Mouse (Mus musculus) activated CD4-positive, CD25-positive, alpha-beta regulatory T cell, adult 4 months (primary cell): ENCODE results near the gene Ampd2. TPM values are rescaled to one million over a fixed set of nuclear protein-coding genes. Genes with fewer than 3 reads are reported as not detected.

ENCODE experiments used
- ATAC-seq: one replicate; pipeline ENCODE4 v1.8.0; 2017
- polyA plus RNA-seq, 2 experiments: library from polyadenylated mRNA; unstranded; fragments of 100-300 nt; shearing (Covaris generic); gene quantifications; one replicate each; pipeline ENCODE4 v1.2.1; 2017

The Ampd2 gene
- polyA plus RNA-seq, 2 experiments from 2014 or later = 13.6 to 21.6 TPM

DNA sequence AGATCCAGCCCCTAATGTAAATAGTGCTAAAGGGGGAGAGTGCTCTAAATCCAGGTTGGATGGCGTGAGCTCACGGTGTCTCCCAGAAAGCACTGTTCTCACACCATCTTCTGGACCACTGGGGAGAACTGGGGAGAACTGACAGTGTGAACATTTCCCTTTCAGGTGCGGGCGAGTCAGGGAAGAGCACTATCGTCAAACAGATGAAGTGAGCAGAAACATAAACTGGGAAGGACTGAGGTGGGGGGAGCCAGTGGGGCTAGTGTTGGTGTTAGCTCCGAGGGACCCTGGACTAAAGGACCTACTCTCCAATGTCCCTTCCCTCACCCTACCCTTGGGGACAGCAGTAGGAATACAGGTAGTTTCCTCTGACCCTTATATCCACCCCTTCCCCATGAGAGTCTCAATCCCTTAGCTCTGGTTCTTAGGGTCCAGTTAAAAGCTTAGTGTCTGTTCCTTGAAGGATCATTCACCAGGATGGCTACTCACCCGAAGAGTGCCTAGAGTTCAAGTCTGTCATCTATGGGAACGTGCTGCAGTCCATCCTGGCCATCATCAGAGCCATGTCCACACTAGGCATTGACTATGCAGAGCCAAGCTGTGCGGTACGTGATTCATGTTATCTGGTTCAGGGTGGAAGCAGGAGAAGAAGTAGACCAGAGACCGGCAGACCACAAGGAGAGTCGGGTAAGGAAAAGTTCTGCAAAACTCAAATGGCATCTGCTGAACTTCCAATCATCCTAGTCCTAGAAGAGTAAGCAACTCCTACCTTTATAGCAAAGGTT is 8.7 kb upstream of the Ampd2 start:
- no peak for ATAC-seq

DNA sequence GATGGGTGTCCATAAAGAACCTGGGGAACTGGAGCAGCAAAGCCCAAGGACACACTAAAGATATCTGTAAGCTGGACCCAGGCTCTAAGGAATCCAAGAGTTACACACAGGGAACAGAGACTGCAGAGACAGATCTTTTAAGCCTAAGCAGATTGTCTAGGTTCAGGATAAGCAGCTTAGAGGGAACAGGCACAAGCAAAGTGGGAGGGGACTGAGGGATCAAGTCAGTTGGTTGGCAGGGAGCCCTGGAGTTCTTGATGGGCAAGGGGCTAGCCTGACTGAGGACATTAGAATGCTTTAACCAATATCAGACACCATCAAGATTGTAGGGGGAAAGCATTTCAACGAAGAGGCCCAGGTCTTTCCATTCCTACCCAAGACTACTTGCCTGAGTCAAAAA is 7.7 kb upstream of the Ampd2 start:
- ATAC-seq = no peak

DNA sequence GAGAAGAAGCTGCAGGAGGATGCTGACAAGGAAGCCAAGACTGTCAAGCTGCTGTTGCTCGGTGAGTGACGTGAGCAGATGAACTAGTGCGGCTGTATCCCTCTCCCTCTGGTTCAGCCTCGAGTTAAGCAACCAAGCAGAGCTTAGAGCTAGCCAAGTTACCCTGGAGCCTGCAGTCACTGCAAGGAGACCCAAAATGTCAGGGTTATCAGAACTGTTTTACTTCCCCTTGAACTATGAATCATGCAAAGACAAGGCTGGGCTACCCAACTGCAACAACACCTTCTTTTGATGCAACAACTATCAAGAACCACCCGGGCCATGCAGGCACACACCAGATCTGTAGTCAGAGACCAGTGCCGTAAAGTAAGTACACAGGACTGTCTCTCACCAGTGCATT is 6.9 kb upstream of the Ampd2 start:
- no peak for ATAC-seq

DNA sequence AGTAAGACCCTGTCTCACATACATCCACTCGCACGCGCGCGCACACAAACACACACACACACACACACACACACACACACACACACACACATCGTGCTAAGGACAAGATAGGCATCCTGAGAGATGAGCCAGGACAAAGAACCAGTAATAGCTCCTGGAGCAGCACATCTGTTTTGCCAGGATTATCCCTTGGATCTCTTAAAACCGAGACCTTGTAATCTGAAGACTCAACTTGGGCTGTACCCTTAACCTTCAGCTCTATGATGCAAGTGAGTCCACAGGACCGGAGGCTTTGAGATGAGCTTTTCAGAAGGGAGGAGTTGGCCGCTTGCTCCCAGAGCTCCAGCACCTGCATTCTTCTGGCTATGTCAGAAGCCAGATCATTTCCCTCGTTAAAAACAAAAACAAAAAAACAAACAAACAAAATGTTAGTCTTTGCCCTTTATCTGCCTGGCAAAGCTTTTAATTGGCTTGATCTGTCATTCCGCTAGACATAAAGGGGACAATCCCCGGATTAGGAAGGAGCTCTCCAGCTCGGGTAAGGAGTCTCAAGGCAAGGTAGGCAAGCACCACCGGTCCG is 6.2 kb upstream of the Ampd2 start, which contains the start of gene Gnat2:
TSS of gene Gnat2 (plus strand) at position 254 of the 580 bp plus-strand sequence.
- ATAC-seq = no peak

DNA sequence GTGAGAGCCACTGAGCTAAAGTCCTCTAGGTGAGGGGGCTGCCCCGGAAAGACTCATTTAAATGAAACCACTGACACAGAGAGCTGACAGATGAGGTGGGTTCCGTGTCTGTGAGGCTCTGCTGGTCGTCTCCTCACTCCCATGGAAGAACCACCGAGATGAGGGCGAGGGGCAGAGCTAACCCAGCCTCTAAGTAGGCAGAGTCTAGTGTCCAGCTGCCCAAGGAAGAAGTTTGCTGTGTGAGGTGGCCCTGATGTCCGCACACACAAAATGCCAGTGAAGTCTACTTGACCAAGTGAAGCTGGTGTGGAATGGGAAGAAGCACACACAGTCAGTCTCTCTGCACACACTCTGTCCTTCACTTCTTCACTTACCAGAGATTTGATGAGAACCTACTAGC is 5.6 kb upstream of the Ampd2 start:
- ATAC-seq = no peak

DNA sequence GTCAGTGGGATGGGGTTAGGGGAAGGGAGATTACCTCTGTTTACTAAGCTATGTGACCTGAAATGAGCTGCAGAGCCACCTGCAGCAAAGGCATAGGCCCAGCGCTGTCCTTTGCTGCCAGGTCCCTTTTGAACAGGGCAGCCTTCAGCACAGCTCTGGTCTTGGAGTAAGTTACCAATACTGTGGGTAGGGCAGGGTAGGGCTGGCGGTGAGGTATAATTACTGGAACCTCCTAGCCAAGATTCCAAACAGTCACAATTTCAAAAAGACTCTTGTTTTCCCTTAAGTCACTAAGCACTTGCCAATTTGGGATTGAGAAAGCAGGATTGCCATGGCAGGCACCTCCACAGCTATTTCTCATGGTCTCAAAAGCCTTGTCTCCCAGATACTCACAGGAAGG is 4.1 kb upstream of the Ampd2 start:
- no peak for ATAC-seq

DNA sequence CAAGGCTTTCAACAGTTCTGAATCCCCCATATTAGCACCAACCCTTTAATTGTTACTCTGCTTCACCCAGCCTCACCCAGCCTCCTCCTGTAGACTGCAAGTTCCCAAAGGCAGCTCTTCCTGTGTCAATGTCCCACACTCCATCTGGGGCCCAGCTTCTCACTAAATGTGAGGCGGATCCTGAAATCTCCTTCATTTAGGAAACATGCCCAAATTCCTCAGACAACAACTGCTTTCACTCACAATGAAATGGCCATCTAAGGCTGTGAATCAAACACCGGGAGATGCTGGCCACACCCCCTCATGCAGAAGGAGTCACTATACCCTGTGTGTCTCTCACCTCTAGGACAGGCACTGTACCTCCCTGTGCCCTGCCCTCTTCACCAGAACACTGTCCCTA is 3.5 kb upstream of the Ampd2 start:
- ATAC-seq = no peak

DNA sequence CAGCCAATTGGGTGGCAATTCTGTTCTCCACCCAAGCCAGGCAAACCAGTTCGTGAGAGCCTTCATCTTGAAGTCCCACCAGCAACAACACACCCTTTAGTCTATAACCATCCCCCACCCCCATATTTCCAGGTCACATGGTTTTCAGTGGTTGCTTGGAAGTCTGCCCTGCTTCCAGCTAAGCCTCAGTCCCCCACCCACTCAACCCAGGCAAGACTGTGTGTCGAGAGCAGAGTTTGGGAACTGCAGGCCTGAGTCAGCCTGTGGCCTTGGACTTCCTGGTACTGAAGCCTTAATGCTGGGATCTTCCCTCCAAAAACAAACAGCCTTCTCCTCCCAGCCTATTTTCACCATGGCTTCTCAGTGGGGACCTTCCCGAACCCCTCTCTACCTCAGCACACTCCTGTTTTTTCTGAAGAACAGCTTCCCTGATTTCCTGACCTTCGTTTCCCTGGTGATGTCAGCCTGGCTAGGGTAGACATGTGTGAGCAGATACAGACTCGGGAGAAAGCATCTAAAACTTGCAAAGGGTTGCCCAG is 2.5 kb upstream of the Ampd2 start:
- no peak for ATAC-seq

DNA sequence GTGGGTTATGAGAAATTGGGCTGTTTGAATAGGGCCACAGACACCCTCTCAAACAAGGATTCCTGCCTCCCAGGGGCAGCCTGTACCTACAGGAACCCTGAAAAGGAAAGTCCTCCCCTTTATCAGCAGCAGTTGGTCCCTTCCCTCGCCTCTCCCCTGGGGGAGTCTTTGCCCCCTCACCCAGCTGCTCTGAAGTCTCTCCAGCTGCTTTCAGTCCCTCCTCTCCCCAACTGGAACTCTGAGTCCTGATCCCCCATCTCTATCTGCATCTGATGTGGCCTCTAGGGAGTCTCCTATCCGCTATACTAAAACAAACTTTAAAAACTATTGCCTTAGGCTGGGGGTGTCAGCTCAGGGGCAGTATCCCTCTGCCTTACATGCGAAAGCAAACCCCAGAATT is 878 bp upstream of the Ampd2 start:
- ATAC-seq = no peak

DNA sequence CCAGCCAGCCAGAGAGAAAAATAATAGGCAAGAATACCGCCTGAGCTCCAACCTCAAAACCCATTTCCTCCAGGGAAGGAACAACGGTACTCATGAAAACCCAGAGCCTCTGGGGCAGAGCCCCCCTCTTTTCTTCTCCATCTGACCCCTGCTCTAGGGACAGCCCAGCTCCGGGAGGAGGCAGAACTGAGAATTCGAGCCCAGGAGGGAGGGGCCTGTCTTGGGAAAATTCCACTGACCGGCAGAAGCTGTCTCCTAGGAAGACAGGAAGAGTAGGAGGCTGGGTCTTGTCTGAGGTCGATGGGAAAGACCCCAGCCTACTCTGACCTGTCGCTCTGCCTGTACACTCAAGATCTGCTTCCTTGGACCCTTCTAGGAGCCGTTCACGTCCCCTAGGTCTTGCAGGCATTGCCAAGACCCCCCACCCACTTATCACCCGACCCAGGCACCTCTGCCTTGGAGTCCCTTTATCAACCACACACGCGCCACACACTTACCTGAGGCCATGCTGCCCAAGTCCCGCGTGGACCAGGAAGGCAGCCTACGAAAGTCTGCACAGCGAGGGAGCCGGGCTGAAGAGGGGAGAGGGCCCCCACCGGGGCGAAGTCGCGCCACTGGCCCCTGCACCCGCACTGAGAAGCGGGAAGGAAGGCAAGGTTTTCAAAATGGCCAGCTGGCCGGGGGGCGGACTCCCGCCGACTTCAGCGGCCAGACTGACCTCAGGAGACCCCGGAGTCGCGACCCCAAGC is 556 bp downstream of the Ampd2 start:
- ATAC-seq = no peak

DNA sequence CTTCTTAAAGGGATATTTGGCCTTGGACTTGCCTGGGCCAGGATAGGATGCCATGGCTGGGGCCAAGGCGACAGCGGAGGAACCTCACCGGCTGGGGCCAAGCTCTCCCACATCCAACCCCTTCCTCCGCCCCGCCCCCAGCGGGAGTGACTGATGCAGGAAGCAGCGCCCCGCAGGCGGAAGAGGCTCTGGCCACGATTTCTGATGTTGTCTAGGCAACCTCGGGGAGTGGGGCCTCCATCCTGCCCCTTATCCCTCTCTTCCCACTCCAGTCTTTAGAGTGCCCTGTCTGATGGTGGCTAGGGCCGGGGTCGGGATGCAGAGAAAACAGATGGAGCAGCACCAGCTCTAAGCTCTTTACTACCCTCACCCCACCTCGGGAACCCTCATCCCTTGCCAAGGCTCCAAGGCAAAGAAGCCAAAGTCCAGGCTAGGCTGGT is 1.1 kb downstream of the Ampd2 start:
- peak; percentile 94 for ATAC-seq

DNA sequence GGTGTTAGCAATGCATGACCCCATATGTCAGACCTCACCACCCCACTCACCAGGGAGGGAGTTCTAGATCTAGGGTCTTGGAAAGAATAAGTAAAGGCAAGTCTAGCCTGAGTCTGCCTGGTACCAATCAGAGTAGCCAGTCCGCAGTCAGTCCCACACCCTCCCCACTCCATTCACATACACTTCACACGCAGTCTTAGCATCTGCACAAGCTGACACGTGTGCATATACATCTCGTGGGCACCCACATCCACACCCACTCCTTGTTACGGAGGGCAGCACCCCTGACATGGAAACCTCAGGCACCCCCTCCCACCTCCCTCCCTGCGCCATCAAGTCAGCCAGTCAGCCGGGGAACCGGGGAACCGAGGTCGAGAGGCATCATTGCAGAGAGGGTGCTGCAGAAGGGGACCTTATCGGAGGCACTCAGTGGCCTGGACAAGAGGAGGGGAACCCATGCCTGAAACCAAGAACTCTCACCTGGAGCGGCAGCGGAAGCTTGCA is 1.6 kb downstream of the Ampd2 start:
- ATAC-seq = peak; percentile 21

DNA sequence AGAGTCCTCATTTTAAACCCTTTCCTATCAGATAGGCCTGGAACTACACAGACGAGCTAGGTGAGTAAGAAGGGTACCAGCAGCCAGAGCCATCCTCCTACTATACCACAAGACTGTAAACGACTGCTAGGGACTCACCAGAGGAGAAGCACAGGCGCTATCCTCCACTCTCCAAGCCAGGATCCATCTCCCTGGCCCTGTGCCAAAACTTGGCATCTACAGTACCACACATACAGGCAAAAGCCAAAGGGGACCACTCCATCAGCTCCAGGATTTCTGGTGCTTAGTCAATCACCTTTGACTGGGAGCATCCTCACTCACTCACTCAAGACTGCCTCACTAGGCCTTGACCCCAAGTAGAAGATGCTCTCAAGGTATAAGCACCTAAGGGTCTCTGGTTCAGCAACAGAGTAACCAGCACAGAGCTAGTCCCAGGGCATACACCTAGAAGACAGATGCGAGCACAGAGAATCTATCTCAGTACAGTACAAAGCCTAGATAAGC is 2.5 kb downstream of the Ampd2 start:
- no peak for ATAC-seq

DNA sequence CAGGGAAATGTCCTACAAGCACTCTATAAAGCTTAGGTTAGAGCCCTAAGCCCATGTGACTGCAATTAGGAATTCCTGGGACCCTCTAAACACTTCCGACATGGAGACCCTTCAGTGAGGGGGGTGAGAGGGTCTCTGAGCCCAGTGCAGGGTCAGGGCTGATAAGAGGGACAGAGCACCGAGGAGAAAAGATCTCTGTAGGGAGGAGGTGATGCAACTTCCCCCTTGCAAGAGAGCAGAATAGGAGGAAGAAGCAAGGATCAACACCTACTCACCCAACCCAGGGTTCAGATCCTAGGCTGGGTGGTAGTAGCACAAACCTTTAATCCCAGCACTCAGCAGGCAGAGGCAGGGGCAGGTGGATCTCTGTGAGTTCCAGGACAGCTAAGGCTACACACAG is 3.3 kb downstream of the Ampd2 start:
- no peak for ATAC-seq

DNA sequence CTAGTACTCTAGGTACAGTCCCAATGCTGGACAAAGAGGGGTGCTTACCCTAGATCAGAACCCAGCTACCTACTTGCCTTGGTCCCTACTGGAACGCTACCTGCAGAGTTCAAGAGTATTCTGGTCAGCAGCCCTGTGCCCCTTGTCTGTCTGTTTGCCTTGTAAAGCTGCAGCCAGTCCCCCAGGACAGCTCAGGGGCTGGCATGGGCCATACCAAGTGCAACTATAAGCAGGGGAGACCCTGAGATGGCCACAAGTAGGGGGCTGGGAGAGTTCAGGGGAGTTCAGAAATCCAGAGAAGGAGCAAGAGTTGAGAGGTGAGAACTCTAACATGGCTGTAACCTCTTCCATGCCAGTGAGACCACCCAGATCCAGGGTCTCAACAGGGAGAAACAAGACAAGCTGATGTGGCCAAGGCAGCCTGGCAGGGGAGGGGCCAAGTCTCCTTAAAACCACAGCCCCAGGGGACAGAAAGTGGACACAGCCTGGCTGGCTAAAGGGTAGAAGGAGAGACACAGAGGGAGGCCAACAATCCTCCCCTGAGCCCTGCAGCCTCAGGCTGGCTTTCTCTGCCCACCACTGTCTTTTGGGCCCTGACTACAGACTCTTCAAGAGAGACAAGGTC is 4.1 kb downstream of the Ampd2 start:
- ATAC-seq = no peak

DNA sequence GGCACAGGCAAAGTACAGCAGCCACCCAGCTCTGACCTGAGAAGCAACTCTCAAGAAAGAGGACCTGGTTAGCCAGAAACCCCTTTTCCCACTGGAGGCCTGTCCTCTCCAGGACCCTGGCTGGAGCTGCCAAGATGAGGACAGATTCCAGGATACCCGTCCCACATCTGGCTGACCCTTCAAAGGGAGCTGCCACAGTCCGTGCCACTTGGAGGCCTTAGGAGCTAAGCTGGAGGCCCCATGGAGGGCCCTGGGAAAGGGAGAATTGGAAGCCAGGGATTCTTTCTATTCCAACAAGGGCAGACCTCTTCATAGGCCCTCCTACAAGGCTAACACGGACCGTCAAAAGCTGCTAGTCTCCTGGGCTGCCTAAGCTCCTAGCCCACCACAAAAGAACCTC is 4.8 kb downstream of the Ampd2 start:
- ATAC-seq = no peak

DNA sequence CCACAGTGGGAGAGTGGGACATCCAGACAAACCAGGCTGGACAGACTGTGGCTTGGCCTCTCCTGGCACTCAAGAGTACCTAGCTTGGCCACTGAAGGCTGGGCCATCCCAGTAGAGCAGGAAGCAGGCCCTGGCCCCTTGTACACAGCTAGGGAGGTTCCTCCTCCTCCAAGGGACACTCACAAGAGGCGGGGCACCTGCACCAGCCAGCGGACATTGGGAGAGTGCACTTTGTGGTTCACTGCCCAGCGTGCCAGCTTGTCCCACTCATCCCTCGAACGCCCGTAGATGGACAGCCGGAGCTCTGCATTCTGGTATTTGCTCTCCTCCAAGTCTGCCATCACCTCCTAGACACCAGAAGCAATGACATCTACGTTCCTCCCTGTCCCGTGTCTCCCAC is 9.6 kb downstream of the Ampd2 start:
- ATAC-seq = no peak

DNA sequence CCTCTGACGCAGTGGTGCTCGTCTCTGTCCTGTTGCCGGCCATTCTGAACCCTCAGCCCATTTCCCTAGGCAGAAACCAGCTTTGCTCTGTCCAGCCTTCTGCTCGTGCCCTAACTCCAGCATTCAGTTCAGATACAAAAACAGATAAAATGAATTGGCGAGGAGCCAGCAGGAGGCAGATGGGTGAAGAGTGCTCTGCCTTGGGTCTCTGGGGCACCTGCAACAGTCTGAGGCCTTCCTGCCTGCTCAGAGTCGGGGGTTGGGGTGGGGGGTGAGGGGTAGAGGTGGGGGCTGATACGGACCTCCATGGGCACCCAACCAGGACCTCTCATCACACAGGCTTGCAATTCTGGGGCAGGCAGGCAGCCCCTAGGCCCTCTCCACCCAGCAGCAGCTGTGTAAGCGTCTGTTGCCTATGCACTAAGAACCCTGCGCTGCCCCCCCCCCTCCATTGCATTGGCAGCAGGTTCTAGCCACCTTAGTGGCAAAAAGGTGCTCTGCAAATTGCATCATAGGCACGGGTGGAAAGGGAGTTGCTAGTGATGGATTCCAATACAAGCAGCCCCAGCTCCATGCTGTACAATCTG is 13.4 kb downstream of the Ampd2 start:
- ATAC-seq = no peak

DNA sequence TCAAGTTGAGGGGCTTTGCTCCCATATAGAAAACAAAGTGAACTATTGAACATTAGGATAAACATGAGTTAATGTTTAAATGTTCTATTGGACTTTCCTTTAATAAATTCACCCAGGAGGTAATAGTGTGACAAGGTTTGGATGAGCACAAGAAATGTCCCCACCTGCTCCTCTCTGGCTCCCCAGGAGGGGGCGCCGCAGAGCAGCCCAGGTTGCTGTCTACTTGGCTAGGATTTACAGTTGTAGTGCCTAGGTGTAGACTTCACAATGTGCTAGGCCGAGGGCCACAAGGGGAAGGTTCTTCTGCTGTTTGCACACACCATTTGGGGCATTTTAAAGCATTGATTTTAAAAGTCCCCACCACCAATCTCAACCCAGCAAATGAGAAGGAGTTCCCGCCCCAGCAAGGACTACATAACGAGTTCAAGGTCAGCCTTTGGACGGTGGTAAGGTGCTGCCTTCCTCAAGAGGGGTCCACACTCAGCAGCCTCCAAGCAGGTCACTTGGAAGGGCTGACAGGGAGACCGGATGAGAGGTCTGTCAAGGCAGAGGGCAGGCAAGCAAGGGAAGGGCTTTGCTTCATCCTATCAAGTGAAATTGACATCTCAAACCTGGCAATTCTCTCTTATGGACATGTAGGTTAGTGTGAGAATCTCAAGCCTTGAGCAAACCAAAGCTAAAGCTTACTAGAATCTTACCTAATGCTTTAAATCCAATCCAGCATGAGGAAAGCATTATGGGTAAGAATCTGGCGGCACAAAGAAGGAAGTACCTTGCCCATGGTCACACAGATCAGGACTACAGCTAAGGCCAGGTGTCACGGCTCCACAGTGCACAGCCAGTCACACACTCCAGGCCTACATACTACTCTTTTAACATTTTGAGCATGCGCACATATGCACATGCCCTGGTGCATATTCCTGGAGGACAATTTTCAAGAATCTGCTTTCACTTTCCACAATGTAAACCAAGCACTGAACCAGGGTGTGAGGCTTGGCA is 15.9 kb downstream of the Ampd2 start:
- peak; percentile 88 for ATAC-seq

DNA sequence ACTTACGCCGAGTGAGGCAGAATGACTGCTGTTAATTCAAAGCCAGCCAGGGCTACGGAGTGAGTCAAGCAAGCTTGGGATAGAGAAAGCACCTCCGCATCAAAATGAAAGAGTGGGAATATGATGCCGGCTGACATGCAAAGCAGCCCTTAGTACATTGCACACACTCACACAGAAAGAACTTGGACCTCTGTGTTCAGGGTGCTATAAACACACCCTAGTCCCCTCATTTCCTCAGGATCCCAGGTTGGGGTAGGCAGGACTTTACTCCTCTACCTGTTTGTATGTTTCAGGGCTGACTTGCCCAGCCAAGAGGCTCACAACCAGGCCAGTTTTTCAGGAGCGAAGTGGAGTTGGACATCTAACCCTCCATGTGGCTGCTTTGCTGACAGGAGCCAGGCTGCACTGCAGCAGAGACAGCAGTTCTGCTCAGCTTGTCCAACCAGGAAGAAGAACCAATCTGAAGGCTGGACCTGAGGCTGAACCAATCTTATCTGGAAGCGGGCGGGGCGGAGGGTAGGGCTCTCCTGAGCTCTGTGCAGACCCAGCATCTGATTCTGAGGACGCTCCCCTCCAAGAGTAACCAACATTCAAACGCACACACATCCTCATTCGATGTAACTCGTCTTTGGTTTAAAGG is 17.1 kb downstream of the Ampd2 start:
- no peak for ATAC-seq
